Mouse (Mus musculus) induced T-regulatory cell, adult 2 months (primary cell): ENCODE data around the gene Phldb2.

Source experiments
- DNase-seq: peaks from one replicate; pipeline ENCODE4 v3.0.0-alpha.2; 2012; ENCODE audit warnings: low read depth

Gene Phldb2

DNA sequence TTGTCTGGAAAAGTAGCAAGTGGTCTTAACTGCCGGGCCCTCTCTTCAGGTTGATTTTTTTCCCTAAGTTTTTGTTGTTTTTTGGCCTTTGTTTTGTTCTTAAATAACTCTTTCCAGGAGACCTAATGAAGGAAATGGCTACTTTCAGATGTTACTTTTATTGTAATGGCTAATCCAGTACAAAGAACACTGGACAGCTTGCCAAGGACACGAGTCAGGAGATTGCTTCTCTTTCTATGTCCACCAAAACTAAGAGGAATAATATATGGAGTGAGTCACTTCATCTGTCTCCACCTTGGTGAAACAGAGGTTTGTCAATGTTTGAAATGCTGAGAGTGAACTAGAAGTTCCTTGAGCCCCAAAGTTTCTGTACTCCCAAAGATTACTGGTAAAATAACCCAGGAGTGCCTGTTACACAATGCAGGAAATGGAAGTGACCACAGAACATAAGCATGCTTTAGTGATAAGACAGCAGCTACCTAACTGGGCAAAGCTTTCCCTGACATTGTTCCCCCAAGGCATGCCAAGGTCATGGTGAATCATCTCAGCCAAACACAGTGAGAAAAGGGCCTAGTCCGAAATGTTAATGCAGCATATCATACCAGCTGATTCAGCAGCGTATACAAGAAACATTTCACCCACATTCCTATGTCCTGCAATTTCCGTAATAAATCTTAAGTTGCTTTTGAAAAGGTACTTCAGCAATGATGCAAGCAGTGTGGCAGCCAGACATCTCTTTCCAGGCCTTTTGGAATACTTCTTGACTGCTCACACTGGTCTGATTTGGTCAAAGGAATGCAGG lies 115.7 kb downstream of the Phldb2 start:
- DNase-seq, result no peak

DNA sequence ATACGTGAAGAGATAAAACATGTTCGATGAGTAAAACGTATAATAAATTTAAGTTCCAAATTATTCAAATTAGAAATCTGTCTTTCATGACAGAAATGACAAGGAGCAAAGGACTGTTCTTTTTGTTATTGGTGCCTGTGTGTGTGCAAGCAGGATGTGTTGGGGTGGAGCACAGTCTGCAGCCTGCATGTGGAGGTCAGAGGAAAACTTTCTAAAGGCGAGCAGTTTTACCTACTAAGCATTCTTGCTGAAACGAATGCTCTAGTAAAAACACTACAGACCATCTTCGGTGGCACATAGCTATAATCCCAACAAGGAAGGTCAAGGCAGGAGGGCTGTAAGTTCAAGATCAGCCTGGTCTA lies 120.7 kb downstream of the Phldb2 start:
- no peak for DNase-seq

- DNase-seq, result no peak
These were observed 121.2 kb downstream of the Phldb2 start for GRCm38 (mm10) chr16:45832061-45832746.

DNA sequence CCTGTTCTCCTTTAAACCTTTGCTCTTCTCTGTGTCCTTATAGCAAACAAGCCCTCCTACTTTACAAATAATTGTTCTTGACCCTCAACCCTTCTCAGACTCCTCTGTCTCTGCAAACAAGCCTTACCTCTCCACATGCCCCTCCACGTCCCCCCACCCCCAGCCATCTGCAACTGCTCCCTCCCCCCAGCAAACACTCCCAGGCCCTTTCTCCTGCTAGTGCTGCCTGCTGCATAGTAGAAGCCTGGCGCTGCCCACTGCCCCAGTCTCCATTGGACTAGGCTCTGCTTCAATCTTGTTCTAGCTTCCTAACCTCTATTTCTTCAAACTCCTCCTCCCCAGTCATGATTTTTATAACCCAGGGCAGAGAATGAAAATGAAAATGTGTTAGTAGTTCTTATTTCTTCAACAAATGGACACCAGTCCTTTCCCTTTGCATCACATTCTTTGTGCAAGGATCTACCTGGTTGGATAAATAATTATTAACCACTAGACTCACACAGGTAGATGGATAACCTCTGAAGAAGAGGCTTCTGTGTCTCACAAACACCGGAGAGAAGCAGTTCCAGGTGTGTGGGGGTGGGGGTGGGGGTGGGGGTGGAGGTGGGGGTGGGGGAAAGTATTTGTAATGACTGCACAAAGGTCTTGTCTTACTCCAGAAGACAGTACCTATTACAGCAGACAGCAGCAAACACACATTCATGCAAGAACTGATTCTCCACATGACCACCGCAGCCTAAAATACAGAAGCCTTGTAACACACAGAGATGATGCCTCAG lies 122.1 kb downstream of the Phldb2 start:
- no peak for DNase-seq

DNA sequence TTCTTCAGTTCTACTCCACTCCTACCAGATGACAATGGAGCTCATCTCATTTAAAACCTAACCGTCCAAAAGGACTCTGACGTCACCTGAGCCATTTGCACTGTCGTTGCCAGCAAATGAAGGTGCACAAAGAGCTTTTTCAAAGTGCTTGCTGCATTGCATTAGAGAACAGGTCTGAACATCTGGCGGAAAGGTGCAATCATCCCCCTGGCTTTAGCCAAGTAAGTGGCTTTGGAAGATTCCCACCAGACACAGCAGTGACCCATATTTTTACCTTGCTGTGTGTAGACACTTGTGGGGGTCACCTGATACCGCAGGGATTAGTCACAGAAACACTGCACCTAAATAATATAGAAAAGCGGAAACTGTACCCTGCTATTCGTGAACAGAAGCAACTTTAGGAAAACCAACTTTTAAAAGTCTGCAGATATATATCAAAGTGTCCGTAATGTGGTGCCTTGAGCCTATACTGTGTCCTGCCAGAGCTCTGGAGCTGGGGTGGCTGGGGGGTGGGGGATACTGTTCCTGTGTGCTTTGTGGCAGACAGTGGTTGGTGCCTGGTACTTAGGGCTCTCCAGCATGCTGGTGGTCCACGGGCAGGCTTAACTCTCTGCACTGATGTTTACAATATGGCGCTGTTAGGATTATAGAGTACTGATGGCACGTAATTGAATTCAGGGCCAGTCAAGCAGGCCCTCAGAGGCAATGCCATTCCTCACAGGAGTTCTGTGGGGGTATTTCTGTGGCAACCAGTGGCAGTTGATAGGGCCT lies 123.1 kb downstream of the Phldb2 start:
- DNase-seq, result no peak

GRCm38 (mm10) chr16:45825309-45825708 lies 128.1 kb downstream of the Phldb2 start:
- no peak for DNase-seq

GRCm38 (mm10) chr16:45824025-45824424 lies 129.4 kb downstream of the Phldb2 start:
- no peak for DNase-seq

- DNase-seq, result no peak
These were observed 133.5 kb downstream of the Phldb2 start for GRCm38 (mm10) chr16:45819911-45820310.

- DNase-seq, result no peak
These were observed 135.6 kb downstream of the Phldb2 start for GRCm38 (mm10) chr16:45817795-45818194.

DNA sequence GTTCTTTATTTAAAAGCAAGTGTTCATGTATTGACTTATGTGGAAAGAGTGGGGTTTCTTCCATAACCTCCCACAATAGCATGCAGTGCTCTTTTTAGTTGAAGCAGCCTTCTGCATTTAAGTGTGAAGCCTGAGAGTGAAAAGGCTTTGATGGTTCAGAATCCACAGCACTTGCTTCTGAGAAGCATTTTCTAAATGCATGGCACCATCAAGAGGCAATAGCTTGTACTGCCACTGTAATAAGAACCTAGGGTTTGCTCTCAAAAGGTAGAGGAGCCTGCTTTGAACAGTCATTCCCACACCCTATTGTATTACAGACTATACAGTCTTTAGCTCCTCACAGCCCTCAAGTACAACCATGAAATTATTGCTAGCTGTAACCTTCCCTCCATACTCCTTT lies 136.7 kb downstream of the Phldb2 start:
- DNase-seq, result peak; percentile 20

- no peak for DNase-seq
These were observed 138.8 kb downstream of the Phldb2 start for GRCm38 (mm10) chr16:45814611-45815010.

DNA sequence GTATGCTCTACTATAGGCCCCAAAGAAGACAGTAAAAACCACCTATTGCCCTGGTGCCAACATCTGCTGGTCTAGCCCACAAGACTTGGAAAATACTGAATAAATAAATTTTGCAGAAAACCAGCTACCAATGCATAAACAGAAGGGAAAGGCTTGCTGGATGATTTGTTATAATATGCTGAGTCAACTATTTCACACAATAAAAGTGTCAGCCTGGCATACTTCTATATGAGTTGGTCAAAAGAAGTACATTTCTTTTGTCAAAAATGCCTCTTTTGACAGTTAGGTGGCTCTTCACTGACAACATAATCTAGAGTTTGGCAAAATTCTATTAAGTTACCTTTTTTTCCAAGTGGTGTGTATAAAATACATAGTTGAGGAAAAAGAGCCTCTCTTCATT lies 141.6 kb downstream of the Phldb2 start:
- no peak for DNase-seq

DNA sequence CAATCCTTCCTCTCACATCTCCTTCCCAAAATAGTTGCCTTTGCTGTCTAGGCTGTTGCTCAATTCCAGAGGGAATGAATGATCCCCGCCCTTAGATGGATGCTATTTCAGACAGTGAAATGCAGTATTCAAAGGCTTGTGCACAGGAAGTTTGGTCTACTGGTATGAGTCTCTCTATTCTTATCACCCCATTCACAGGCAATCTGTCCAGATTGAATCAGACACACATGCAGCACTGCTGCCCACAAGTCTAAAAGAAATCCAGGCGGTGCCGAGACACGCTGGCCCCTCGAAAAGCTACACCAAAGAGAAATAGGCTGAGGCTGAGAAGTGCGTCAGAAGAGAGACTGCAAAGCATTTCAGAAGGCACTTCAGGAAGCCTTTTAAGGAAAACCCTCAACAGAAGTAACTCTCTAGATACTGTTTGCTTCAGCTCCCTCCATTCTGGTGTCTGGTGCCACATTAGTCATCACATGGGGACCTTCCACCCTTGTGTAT lies 142.5 kb downstream of the Phldb2 start:
- DNase-seq, result no peak

GRCm38 (mm10) chr16:45810155-45810554 lies 143.2 kb downstream of the Phldb2 start:
- DNase-seq, result no peak

GRCm38 (mm10) chr16:45804708-45805107 lies 148.7 kb downstream of the Phldb2 start:
- no peak for DNase-seq

- DNase-seq, result no peak
These were observed 153.0 kb downstream of the Phldb2 start for GRCm38 (mm10) chr16:45800406-45800805.

DNA sequence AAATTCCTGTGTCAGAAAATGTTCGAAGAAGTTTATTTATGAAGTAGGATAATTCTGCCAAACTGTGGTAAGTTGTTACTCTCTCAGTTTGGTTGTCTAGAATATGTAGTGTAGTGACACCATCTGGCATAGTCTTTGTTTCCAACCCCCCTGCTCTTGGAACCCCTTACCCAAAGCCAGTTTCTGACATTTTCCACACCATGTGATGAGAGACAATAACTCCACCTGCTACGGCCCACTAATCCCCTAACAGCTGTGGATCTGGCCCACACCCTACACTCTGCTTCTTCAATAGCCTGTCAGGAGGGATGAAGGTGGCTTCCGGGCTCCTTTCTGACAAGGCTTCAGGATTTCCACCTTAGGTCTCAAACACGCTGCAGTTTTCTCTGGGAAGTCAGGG lies 154.2 kb downstream of the Phldb2 start:
- no peak for DNase-seq

DNA sequence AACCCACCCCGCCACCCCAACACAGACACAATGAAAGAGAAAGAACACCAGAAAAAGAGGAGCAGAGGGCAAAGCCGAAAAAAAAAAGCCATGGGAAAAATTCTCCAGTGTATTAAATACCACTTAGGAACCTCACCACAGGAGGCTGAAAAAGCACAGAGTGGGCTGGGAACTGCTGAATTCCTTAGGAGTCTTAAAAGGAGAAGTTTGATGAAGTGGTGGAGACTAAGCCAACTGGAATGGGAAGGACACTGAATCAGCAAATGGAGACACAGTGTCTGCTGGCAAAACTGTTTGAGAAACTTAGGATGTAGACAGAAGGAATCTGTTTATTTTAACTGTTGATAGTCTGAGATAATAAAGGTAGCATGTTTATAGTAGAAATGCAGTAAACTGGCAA lies 154.8 kb downstream of the Phldb2 start:
- no peak for DNase-seq

DNA sequence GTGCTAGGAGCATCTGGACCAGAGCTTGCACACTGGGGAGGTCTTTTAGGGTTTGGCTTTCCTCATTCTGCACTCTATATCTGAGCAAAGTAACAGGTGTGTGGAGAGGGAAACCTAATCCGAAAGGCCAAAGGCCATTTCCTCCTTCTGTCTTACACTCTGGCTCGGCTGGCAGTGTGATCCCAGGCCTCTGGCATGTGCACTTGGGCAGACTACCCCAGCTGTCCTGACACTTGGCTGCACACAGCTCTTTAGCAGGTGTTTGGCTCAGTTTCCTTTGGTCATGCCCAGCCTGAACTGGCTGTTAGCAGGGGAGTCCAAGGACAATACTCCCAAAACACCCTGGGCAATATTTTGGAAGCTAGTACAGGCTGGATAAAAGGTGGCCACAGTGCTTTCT lies 156.6 kb downstream of the Phldb2 start:
- DNase-seq, result no peak

DNA sequence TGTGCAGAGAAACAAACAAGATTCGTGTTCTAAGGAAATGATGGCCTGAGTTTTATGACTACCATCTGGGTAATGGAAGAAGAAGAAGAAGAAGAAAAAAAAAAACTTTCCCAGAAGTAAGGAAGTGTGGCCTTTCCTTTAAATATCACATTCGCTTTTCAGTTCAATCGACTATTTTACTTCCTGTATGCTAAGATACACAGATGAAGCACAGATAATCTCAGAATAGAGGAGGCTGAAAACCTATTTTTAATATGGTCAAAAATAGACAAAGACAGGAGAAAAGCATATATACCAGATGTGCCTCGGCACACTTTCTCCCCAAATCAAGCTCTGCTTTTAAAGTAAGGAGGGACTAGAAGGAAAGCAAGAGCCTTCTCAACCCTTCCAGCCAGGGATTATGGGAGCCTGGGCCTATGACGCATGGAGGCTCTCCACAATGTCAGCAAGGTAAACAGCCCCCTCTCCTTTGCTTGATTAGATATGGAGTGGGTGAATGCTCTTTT lies 158.2 kb downstream of the Phldb2 start:
- DNase-seq, result no peak

DNA sequence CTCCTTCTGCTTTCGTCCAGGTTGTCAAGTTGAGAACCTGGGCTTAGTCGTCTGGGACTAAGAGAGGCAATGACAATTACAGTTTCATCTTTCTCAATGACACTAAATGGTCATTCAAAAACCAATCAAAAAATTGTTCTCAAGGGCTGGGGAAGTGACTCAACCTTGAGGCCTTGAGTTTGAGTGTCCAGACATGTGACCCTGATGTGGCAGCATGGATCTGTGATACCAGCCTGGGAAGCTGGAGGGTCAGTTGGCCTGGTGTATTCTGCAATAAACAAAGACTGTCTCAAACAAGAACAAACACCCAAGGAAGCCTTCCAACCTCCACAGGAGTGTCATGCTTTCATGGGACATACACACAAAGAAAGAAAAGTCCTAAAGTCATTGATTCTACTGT lies 160.6 kb downstream of the Phldb2 start:
- DNase-seq, result no peak

- no peak for DNase-seq
These were observed 162.1 kb downstream of the Phldb2 start for GRCm38 (mm10) chr16:45791286-45791685.
